Mouse (Mus musculus): ENCODE results near the gene Bbx. TPM values are rescaled to one million over a fixed set of nuclear protein-coding genes. Genes with fewer than 3 reads are reported as not detected.

Gene Bbx
- total RNA-seq, 2 experiments from 2014 or later, result 12.1 to 14.1 TPM

DNA sequence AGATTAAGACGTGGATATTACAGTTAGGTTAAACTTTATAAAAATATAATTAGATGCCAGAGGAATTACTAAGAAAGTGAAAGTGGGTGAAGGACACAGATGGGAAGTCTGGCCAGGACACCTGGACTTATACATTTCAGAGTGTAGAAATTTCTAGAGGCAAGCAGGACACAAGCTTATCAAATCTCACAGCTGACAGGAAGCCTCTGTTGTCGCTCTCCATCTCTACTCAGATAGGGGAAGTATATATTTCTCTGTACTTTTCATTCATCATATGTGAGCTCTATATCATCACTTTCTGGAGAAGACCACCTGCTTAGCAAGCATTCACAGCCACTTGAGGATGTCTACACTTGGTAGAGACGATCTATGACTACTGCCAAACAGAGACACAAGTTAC lies 113.9 kb downstream of the Bbx start:
- no peak for DNase-seq (ENCODE audit: low spot score in 2 of 2)

DNA sequence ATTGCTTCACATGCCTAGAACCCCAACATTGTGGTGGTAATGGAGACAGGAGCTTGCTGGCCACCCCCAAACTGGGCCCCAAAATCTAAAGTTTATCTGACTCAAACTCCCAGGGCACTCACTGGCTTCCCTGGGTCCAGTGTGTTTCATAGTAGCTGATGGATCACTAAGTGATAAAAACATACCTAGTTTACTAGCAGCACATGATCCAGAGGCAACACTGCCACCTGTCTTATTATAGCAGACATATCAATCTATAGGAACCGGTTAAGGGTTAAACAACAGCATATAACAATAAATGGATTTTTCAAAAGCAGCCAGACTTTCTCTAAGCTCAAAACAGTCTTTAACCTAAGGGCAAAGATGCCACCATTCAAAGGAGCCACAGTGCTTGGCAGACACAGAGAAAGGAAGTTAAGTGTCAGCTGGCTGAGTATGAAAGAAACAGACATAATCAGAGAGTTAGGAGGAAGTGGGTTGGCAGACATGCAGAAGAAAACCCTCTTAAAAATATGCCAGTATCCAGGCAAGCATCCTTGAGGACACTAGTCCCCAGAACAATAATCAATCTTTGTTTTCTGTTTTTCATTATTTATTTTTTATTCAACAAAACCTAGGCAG lies 116.7 kb downstream of the Bbx start:
- no peak for DNase-seq (ENCODE audit: low spot score in 2 of 2)

DNA sequence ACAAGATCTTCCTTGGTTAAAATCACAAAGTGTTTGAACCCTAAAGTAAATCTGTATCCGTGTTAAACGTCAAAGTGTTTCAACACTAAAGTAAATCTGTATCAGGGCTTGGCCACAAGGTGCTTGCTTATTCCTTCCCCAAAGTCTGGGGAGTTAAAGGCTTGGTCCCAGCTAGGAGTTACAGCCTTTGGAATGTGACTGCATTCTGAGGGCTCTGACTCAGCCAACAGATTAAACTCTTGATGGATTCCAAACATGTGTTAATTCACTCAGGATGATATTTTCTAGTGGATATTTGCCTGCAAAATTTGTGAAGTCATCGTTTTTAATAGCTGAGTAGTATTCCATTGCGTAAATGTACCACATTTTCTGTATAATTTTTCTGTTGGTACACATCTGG lies 120.6 kb downstream of the Bbx start:
- DNase-seq (ENCODE audit: low spot score in 2 of 2), result no peak

DNA sequence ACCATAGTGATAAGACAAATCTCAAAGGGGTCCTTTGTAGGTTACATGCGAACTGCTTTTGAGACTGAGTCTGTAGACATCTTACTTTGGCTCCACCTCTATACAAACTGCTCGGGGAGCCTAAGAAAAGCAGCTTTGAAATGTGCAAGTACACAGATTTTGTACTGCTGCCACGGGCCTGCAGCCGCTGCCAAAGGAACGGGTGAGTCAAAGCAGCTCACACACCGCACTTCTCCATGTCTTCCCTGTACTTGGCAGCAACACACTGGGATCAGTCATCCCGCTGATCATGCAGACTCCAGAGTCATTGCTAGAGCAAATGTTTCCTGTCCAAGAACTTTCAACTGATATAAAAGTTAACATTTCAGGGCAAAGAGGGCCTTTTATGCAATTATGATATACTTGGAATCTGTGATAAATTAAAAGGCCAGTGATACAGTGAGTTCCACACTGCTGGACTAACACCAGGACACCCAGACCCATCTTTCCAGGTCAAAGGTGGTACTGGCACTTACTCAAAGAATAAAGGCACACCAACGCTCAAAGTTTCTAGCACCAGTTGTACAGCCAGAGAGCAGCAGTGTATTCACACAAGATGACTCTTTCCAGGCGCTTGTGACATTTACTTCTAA lies 122.7 kb downstream of the Bbx start:
- DNase-seq (ENCODE audit: low spot score in 2 of 2), result peak; percentile 69 to 80

DNA sequence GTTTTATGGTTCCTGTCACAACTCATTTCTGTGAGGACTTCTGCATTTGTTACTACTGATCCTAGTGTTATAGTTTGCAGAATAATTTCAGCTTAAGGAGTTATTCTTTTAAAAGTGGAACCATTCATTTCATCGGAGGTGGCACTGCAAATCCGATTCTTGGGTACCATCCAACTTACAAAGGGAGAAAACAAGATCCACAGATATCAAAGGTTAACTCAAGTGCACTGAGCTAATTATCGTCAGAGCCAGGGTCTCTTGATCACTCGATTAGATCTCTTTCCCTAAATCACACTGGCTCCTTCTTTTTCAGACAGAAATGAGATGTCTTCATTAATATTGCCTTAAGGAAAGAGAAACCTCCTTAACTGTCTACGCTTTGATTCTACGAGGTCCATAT lies 123.9 kb downstream of the Bbx start:
- no peak for DNase-seq (ENCODE audit: low spot score in 2 of 2)

DNA sequence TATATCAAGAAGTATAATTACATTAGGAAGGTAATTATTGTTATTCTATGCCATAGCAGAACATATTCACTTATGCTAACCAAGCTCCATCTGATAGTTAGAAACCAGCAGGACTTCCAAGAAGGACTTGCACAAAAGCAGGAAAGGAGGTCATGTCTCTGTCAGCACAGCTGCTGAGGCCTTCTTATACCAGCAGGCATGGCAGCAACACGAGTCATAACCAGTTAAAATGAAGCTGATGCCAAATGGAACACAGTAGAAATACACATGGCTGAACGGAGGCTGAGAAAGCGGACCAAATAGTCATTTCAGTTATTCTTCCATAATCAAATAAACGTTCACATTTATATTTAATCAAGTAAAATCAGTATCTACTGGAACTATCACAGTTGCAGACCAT lies 125.0 kb downstream of the Bbx start:
- no peak for DNase-seq (ENCODE audit: low spot score in 2 of 2)

DNA sequence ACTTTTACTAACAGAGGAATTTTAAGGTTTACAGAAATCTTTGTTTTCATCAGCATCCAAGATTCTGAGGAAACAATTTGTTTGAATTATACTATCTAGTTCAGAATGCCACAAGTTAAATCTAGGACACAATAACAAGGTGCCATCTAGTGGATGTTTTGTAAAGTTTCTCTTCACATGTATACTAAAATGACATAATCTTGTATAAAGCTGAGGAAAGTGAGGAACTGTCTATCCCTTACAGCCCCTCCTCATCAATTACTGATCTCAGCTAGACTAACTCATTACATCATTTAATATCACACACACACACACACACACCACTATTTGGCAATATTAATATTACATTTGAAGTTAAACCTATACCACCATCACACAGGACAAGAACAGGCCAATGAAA lies 125.5 kb downstream of the Bbx start:
- DNase-seq (ENCODE audit: low spot score in 2 of 2), result no peak

DNA sequence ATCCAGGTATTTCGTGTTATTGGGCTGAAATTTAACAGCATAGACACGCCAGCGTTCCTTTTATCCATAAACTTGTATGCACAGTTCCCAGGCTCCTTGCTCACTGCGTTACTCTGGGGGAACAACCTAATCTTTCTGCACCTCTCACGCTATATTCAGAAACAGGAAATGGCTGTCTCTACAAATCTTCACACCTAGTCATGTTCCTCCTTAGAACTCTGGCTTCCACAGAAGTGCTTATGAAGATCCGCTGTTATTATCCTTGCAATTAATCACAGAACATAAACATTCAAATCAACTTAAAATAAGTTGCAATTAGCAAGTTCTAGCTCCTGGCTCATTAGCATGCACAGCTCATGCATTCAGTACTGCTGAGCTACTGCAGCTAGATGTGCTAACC lies 127.0 kb downstream of the Bbx start:
- DNase-seq (ENCODE audit: low spot score in 2 of 2), result no peak

DNA sequence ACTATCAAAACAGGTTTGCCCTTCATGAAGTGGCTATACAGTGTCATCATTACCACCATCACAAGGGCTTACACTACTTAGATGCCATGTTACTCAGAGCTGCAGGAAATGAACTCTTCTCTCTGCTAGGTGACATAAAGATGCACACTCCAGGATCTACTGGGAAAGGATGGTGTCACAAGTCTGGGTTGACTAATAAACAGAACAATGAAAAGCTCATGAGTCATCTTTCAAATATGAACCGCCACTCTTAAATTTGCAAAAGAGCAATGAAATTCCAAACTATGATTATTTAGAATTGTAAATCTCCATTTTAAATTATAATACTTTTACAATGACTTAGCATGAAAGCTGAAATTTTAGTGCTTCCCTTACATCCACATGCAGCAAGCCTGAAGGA lies 129.6 kb downstream of the Bbx start:
- no peak for DNase-seq (ENCODE audit: low spot score in 2 of 2)

DNA sequence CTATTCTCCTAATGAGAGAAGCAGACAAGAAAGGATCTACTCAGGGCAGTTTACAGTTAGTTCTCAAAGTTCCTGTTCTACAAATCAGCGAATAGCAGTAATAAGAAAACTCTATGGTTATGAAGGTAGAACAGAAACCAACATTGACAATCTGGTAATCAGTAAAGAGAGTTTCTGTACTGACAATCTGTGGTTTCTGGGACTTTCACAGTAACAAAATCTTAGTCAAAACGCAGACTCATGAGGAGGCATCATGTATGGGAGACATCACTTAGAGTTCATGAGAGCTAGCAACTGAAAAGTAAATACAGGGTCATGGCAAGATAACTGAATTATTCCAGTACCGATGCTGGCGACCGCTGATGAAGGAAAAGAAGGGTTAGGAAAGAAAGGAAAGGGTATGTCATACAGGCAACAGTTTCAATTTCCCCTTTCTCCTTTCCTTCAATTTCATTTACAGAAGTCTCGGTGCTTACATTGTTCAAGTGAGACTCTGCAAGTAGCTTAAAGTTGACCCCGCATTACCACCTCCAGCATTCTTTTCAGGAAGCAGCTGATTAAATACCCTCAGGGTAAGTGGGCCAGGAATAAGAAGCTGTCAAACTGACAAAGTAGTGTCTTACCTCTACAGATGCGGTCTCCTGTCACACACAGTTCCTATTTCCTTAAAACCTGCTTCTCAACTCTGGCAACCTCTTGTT lies 133.3 kb downstream of the Bbx start:
- no peak for DNase-seq (ENCODE audit: low spot score in 2 of 2)

DNA sequence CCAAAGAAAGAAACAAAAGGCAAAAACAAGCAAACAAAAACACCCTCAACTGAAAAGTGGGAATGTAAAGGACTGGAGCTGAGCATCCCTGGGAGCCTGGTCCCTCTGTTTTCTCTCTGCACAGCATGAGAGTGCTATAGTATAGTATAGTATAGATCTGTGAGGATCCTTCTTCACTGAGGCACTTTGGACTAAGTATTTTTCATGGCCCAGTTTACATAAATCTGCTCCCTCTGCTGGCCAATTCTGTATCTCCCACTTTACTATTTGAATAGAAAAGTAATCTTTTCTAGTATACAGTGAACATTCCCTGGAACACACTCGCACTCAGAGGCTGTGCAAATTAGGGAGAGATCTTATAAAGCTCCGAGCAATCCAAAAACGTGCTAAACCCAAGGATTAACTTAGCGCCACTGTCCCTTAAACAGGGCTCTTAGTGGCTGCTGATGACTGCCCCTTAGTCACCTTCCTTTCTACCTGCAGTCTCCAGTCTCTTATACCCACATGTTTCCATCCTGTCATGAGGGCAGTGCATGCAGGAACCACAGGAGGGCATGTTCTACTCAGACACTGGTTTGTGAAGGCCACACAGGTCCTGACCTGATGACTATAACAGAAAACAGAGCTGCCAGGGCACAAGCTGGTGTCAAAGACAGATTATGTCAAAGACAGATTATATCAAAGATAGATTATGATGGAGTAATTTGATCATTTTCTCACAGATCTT lies 138.5 kb downstream of the Bbx start:
- DNase-seq (ENCODE audit: low spot score in 2 of 2), result peak in 1 of 2 experiments; percentile 18

DNA sequence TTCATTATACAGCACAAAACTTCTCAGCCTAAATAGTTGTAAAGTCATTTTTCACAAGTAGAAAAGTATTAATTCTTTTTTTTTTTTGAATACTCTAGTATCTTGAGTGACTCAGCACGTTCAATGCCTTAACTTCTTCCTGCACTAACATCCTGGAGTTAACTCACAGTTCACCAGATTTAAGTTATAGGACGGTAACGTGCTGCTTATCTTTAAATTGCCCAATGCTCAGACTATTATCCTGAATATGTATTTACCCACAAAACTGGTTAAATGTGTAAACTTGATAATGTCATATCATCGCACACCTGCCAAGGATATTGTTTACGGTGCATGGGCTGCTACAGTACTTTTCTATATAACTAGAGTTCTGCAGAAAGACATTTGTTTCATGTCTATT lies 139.4 kb downstream of the Bbx start:
- DNase-seq (ENCODE audit: low spot score in 2 of 2), result no peak

DNA sequence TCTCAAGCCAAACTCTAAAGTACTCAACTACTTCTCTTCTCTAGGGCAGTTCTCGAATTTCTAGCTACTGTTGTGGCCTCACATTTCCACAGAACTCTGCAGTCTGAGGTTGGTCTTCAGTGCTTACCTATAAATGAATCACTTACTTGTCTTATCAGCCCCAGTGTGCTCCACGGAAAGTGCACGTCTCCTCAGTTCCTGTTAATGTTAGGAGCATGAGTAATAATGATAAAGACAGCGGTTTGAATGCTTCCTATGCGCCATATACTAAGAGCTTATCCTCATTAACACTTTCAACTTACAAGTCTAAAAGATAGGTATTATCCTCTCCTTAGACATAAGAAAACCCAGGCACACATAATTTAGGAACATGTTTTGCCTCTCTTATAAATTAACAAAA lies 142.4 kb downstream of the Bbx start:
- DNase-seq (ENCODE audit: low spot score in 2 of 2), result no peak

DNA sequence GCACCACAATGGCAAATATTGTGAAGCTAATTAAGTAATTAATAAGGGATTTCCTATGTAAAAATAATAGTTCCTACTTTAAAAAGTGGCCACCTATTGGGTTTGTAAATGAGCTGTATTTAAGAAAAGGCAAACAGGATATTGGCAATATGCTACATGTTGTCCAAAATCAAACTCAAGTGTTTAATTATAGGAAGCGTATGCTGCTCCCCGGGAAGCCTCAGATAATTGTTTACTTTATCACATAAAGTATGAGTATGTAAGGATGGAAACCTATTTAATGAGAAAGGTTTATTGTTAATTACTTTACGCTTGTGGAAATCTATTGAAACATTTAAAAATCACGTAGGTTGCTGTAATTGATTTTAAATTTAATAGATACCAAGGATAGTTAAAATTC lies 159.4 kb downstream of the Bbx start:
- no peak for DNase-seq (ENCODE audit: low spot score in 2 of 2)

DNA sequence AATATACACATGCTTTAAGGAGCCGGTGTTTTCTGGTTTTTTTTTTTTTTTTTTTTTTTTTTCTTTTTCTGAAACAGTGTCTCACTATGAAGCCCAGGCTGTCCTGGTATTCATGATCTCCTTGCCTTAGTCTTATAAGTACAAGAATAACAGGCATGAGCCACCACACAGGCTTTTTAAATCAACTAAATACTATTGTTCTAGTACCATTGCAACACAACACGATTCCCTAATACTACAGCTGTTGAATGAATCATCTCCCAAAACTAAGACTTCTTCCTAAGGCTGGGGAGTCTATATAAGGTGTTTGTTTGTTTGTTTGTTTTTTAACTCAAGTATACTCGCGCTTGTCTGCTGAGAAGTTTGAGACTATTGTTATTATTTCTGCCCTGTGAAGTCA lies 169.5 kb downstream of the Bbx start:
- no peak for DNase-seq (ENCODE audit: low spot score in 2 of 2)

DNA sequence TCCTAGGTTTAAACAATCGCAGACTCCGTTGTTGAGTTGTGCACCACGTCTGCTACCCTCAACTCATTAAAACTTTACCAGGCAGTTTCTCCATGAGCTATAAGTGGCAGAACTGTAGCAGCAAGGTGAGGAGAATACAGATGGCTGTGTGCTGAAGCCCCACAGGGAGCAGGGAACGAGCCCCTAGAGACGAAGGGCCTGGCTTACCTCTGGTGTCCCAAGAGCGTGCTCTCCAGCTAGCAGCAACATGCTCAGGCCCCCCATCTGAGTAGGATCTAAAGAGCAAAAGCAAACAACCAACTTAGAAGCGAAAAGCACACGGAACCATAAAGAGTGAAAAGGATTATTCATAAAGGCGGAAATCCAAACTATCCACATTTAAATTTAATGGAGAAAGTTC lies 170.0 kb downstream of the Bbx start:
- no peak for DNase-seq (ENCODE audit: low spot score in 2 of 2)

DNA sequence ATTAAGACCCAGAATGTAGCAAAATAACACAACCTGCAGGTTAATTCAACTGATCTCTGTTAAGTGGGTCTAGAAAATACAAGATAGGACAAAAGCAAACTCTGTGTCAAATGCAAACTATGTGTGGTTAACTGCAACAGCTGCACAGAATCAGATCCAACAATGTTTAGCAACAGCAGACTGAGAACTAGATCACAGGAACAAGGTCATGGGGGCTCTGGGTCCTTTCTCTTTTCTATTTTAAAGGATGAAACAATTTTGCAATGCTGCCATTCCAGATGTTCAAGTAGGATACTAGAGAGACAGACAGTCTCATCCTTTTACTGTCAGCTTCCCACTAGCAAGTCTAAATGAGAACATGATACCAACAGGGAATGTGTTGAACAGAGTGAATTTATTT lies 170.4 kb downstream of the Bbx start:
- no peak for DNase-seq (ENCODE audit: low spot score in 2 of 2)

DNA sequence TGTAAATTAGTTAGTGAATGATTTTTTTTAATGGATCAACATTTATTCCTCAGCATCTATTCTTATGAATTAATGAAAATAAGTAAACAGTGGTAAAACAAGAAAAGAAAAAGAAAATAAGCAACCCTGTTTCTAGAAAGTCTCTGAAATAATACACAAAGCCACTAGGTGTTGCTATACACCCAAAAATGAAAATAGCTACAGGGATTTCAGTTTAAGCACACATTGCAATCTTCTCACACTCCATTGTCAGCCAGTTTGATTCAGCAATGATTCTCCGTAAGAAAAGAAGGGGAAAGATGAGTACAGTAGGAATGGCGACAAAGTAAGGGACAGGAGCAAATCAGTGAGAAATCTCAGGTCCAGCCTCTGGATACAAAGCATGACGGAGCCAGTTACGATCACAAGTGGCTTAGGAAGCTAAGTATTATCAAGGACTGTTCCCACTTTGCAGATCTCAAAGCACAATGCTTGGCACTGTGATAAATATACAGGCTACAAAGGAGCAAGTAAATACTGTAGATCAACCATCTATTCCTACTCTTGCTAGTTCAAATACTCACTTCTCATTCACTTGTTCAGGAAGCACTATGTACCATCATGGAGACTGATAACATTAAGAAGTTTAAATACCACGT lies 177.5 kb downstream of the Bbx start:
- peak in 1 of 2 experiments; percentile 15 for DNase-seq (ENCODE audit: low spot score in 2 of 2)

DNA sequence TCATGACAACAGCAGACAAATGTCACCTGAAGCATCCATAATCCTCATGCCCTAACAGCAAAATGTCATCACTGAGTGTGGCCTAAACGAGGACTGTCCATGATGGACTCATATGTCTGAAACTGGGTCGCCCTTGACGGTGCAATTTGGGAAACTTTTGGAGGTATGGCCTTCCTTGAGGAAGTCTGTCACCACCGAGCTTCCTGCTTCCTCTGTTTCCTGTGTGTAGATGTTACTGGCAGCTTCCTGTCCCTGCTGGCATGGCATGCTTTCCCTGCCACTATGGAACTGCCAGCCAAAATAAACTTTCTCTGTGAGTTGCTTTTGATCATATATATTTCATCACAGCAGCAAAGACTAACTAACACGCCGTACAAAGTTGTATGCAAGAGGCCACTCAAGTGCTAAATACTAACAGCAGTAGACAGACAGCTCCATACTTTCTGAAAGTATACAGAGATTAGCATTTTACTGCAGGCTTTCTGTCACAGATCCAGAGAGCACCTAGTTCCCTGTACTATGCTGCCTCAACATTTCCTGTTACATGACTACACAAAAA lies 180.7 kb downstream of the Bbx start:
- no peak for DNase-seq (ENCODE audit: low spot score in 2 of 2)

DNA sequence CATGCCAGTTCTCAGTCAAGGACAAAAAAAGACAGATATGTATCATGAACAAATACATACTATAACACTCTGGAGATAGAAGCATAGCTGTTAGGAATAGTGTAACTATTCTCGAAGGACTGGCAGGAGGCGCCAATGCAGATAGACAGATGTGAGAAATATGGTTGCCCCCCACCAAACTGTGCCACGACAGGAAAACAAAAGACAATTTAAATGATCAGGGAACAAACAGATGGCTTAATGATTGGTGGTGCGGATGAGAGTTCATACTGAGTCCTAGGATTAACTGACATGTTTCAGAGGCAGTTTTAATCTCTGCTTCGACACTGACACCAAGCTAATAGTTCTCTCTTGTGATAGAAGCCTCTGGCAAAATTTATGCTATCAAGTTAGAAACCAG lies 181.7 kb downstream of the Bbx start:
- no peak for DNase-seq (ENCODE audit: low spot score in 2 of 2)

DNA sequence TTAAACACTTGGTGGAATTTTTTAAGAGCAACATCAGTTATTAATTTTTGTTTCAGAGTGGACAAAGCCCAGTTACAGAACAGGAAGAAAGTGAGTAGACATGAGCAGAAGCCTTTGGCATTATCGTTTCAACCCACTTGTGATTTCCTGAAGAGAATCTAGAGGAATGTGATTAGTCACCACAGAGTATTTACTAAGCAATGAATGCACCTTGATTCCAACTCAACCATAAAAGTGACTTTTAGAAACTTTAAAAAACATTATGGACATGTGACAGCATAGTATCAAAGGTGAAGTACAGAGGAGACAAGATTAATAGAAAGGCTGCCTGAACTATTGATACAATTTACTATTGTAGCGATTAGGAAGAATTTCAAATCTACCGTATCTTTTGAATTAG lies 183.2 kb downstream of the Bbx start:
- no peak for DNase-seq (ENCODE audit: low spot score in 2 of 2)

Data from layer of hippocampus, postnatal 10 days (tissue).